Mouse (Mus musculus) bone marrow macrophage, adult 2 months (primary cell): ENCODE results near the gene Klk1b11.

Experiments
- CTCF ChIP-seq: IDR thresholded peaks from 2 replicates; pipeline ENCODE4 v1.5.1; 2012; ENCODE audit warnings: low read depth, mild to moderate bottlenecking, low read length, moderate library complexity
- POLR2A ChIP-seq: IDR thresholded peaks from 2 replicates; pipeline ENCODE4 v1.6.1; 2012; ENCODE audit warnings: mild to moderate bottlenecking, low read depth, low read length, borderline replicate concordance

DNA sequence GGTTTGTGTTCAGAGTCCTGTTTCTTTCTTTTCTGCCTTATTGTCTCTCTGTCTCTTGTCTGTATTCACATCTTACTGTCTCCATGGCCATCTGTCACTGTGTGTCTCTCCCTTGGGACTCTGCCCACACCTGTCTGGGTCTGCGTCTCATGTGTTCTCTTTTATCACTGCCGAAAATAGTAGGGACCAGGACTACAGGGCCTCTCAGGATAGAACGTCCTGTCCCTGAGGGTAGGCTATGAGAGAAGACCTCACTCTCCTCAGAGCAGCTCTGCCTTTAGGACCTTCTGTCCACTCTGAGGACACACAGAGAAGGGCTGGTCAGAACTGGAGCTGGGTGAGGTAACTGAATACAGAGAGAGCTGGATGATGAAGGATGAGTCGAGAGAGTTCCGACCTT lies 19.4 kb downstream of the Klk1b11 start:
- TF ChIP-seq CTCF, result no peak
- no peak for TF ChIP-seq POLR2A
